Mouse (Mus musculus) E14TG2a.4 (cell line): ENCODE results near the gene Npas3.

Source experiments
- H3K27me3 ChIP-seq: 2 replicates; pipeline ENCODE4 v1.6.1; 2014; ENCODE audit warnings: low read length, control low read depth; ENCODE audit not compliant: insufficient read depth
- H3K36me3 ChIP-seq: 2 replicates; pipeline ENCODE4 v1.6.1; 2014; ENCODE audit warnings: low read length, control low read depth; ENCODE audit not compliant: insufficient read depth
- H3K4me1 ChIP-seq: replicated peaks from 2 replicates; pipeline ENCODE4 v1.6.1; 2014; ENCODE audit warnings: low read depth, low read length, control low read depth
- H3K4me3 ChIP-seq: replicated peaks from 2 replicates; pipeline ENCODE4 v1.5.1; 2014; ENCODE audit warnings: mild to moderate bottlenecking, low read length
- H3K9me3 ChIP-seq: 2 replicates; pipeline ENCODE4 v1.6.1; 2014; ENCODE audit warnings: low read length, control low read depth
- CTCF ChIP-seq: conservative IDR thresholded peaks from 2 replicates; pipeline ENCODE4 v1.5.1; 2014; ENCODE audit warnings: low read length
- NANOG ChIP-seq: IDR thresholded peaks from 2 replicates; pipeline ENCODE4 v1.6.1; 2014; ENCODE audit warnings: borderline replicate concordance, low read length, mixed read lengths
- POU5F1 ChIP-seq: IDR thresholded peaks from 2 replicates; pipeline ENCODE4 v1.6.1; 2014; ENCODE audit warnings: low read length, borderline replicate concordance

Npas3 gene

GRCm38 (mm10) chr12:53474486-53474885 is 226.0 kb downstream of the Npas3 start:
- TF ChIP-seq NANOG (peak; percentile 53; the same call in 1 of the 2 replicates), CTCF (no peak)
- Histone ChIP-seq H3K4me3 (no peak overlapping the region), H3K36me3 (no peaks in the 10 kb centered on the region)

GRCm38 (mm10) chr12:53484924-53485323 is 236.4 kb downstream of the Npas3 start:
- no peaks in the 10 kb centered on the region for H3K36me3 ChIP-seq
- H3K9me3 ChIP-seq, result no peaks in the 10 kb centered on the region
- no peaks in the 10 kb centered on the region for H3K4me1 ChIP-seq
- H3K27me3 ChIP-seq, result no peaks in the 10 kb centered on the region
- TF ChIP-seq NANOG (no peak), CTCF (no peak), POU5F1 (no peak)
- H3K4me3 ChIP-seq, result no peak overlapping the region

More at GRCm38 (mm10) chr12:53474486-53474885, 226.0 kb downstream of the Npas3 start:
- Histone ChIP-seq H3K9me3 (no peaks in the 10 kb centered on the region), H3K4me1 (peaks cover 30% of the 10 kb centered on the region), H3K27me3 (no peaks in the 10 kb centered on the region)

GRCm38 (mm10) chr12:53496386-53496785 is 247.9 kb downstream of the Npas3 start:
- H3K27me3 ChIP-seq, result no peaks in the 10 kb centered on the region
- no peak overlapping the region for H3K4me3 ChIP-seq
- TF ChIP-seq POU5F1, result no peak
- TF ChIP-seq CTCF, result no peak
- no peak for TF ChIP-seq NANOG

GRCm38 (mm10) chr12:53514885-53515284 is 266.4 kb downstream of the Npas3 start:
- no peak for TF ChIP-seq POU5F1
- no peak for TF ChIP-seq NANOG
- no peak for TF ChIP-seq CTCF
- H3K9me3 ChIP-seq, result no peaks in the 10 kb centered on the region
- H3K27me3 ChIP-seq, result no peaks in the 10 kb centered on the region
- H3K36me3 ChIP-seq, result no peaks in the 10 kb centered on the region
- H3K4me1 ChIP-seq, result no peaks in the 10 kb centered on the region
- no peak overlapping the region for H3K4me3 ChIP-seq

More at GRCm38 (mm10) chr12:53496386-53496785, 247.9 kb downstream of the Npas3 start:
- Histone ChIP-seq H3K4me1 (no peaks in the 10 kb centered on the region), H3K9me3 (no peaks in the 10 kb centered on the region), H3K36me3 (no peaks in the 10 kb centered on the region)

GRCm38 (mm10) chr12:53519556-53519955 is 271.1 kb downstream of the Npas3 start:
- Histone ChIP-seq H3K36me3 (no peaks in the 10 kb centered on the region), H3K27me3 (no peaks in the 10 kb centered on the region), H3K9me3 (no peaks in the 10 kb centered on the region), H3K4me1 (no peaks in the 10 kb centered on the region), H3K4me3 (no peak overlapping the region)
- TF ChIP-seq NANOG, result no peak

- Histone ChIP-seq H3K4me3 (no peak overlapping the region), H3K4me1 (no peaks in the 10 kb centered on the region), H3K27me3 (no peaks in the 10 kb centered on the region), H3K9me3 (no peaks in the 10 kb centered on the region), H3K36me3 (no peaks in the 10 kb centered on the region)
- no peak for TF ChIP-seq NANOG
- no peak for TF ChIP-seq CTCF
- TF ChIP-seq POU5F1, result no peak
Measured at GRCm38 (mm10) chr12:53522631-53523030, 274.2 kb downstream of the Npas3 start.

GRCm38 (mm10) chr12:53527046-53527445 is 278.6 kb downstream of the Npas3 start:
- Histone ChIP-seq H3K27me3 (no peaks in the 10 kb centered on the region), H3K36me3 (no peaks in the 10 kb centered on the region), H3K4me1 (no peaks in the 10 kb centered on the region), H3K9me3 (peaks cover 4% of the 10 kb centered on the region), H3K4me3 (no peak overlapping the region)
- TF ChIP-seq NANOG (no peak), CTCF (no peak), POU5F1 (no peak)

GRCm38 (mm10) chr12:53529345-53529744 is 280.9 kb downstream of the Npas3 start:
- TF ChIP-seq NANOG (no peak), POU5F1 (no peak), CTCF (no peak)
- H3K27me3 ChIP-seq, result no peaks in the 10 kb centered on the region
- no peak overlapping the region for H3K4me3 ChIP-seq

GRCm38 (mm10) chr12:53536816-53537215 is 288.3 kb downstream of the Npas3 start:
- H3K4me3 ChIP-seq, result no peak overlapping the region
- no peak for TF ChIP-seq NANOG
- TF ChIP-seq POU5F1, result no peak
- H3K4me1 ChIP-seq, result no peaks in the 10 kb centered on the region
- H3K27me3 ChIP-seq, result no peaks in the 10 kb centered on the region
- no peaks in the 10 kb centered on the region for H3K36me3 ChIP-seq
- peaks cover 12% of the 10 kb centered on the region for H3K9me3 ChIP-seq

More at GRCm38 (mm10) chr12:53529345-53529744, 280.9 kb downstream of the Npas3 start:
- Histone ChIP-seq H3K9me3 (peaks cover 14% of the 10 kb centered on the region), H3K4me1 (no peaks in the 10 kb centered on the region), H3K36me3 (no peaks in the 10 kb centered on the region)

GRCm38 (mm10) chr12:53556359-53556758 is 307.9 kb downstream of the Npas3 start:
- no peak for TF ChIP-seq POU5F1
- no peak for TF ChIP-seq CTCF
- TF ChIP-seq NANOG, result no peak
- H3K9me3 ChIP-seq, result no peaks in the 10 kb centered on the region

More at GRCm38 (mm10) chr12:53556359-53556758, 307.9 kb downstream of the Npas3 start:
- no peaks in the 10 kb centered on the region for H3K27me3 ChIP-seq
- no peaks in the 10 kb centered on the region for H3K36me3 ChIP-seq
- H3K4me1 ChIP-seq, result no peaks in the 10 kb centered on the region
- H3K4me3 ChIP-seq, result no peak overlapping the region
